Mouse (Mus musculus) heart, adult 2 months (tissue): Measurements from ENCODE around the gene Anks3. TPM values are rescaled to one million over a fixed set of nuclear protein-coding genes. Genes with fewer than 3 reads are reported as not detected.

Source experiments
- DNase-seq, 2 experiments: peaks; one replicate each; pipeline ENCODE4 v3.0.0; 2021
- H3K27ac ChIP-seq: fragments of 200-600 bp; 2 replicates; pipeline ENCODE4 v1.8.1; 2022
- H3K27me3 ChIP-seq: fragments of 200-500 bp; 2 replicates; pipeline ENCODE4 v1.6.1; 2012; ENCODE audit warnings: mild to moderate bottlenecking, low read length, inconsistent platforms, mixed read lengths; ENCODE audit not compliant: control insufficient read depth, insufficient read depth
- H3K36me3 ChIP-seq: fragments of 200-500 bp; 2 replicates; pipeline ENCODE4 v1.6.1; 2012; ENCODE audit warnings: low read length, inconsistent platforms; ENCODE audit not compliant: control insufficient read depth, insufficient read depth
- H3K4me1 ChIP-seq: fragments of 200-500 bp; 2 replicates; pipeline ENCODE4 v1.6.1; 2011; ENCODE audit warnings: low read length; ENCODE audit not compliant: control insufficient read depth, insufficient read depth
- H3K4me3 ChIP-seq: fragments of 200-600 bp; 2 replicates; pipeline ENCODE4 v1.8.1; 2022
- H3K79me2 ChIP-seq: fragments of 200-500 bp; replicated peaks from 2 replicates; pipeline ENCODE4 v1.6.1; 2012; ENCODE audit warnings: mild to moderate bottlenecking, inconsistent platforms, low read length, moderate library complexity, mixed read lengths; ENCODE audit not compliant: control insufficient read depth, insufficient read depth
- H3K9ac ChIP-seq: fragments of 200-500 bp; 2 replicates; pipeline ENCODE4 v1.6.1; 2012; ENCODE audit warnings: low read depth, mild to moderate bottlenecking, control low read depth, inconsistent platforms, low read length, mixed read lengths
- CTCF ChIP-seq: fragments of 200-600 bp; IDR thresholded peaks from 2 replicates; pipeline ENCODE4 v1.8.1; 2022; ENCODE audit warnings: antibody characterized with exemption, mild to moderate bottlenecking, moderate library complexity
- EP300 ChIP-seq: fragments of 200-500 bp; IDR thresholded peaks from 2 replicates; pipeline ENCODE4 v1.6.1; 2011; ENCODE audit warnings: low read depth, low read length, control low read depth; ENCODE audit not compliant: insufficient read depth
- POLR2A ChIP-seq: fragments of 200-500 bp; IDR thresholded peaks from 2 replicates; pipeline ENCODE4 v1.6.1; 2011; ENCODE audit warnings: mild to moderate bottlenecking, low read depth, low read length, control low read depth; ENCODE audit not compliant: insufficient read depth
- WGBS: fragments of 180-500 bp; shearing (Covaris S2); methylation state at CpG from one replicate; pipeline ENCODE4 v1.1.7; 2018; 5-methylcytosine and 5-hydroxymethylcytosine counted together
- intact Hi-C: fragments of 180-260 bp; cut with DNase I; formaldehyde crosslinking; loops from one replicate; pipeline ENCODE4 v1.15.1; 2025
- polyA plus RNA-seq: library from polyadenylated mRNA; depleted of rRNA; stranded (reverse); fragments of >200 nt; gene quantifications from 2 replicates; pipeline ENCODE4 v1.2.3, GENCODE M21; 2012
- total RNA-seq, 2 experiments: library from RNA; stranded (reverse); gene quantifications; 2 replicates each; pipeline ENCODE4 v1.2.3; 2021

Gene Anks3
- total and polyA plus RNA-seq, 3 experiments = 11.4 to 21.3 (median 12.7) TPM

GRCm38 (mm10) chr16:5010371-5010935, 46.4 kb upstream of the Anks3 start:
- H3K27ac ChIP-seq = no peak overlapping the region
- H3K79me2 ChIP-seq = no peaks in the 10 kb centered on the region
- 82% methylated on average over 10 of the region's 10 CpGs for WGBS
- peak in 1 of 2 experiments; percentile 31 for DNase-seq
- no peaks in the 10 kb centered on the region for H3K27me3 ChIP-seq
- no peak overlapping the region for H3K4me3 ChIP-seq
- intact Hi-C loops = loop anchor here (5.0 kb wide), 1 partner anchor 43 kb away; no protein-coding TSS in a partner anchor
- H3K9ac ChIP-seq = no peak overlapping the region
- no peaks in the 10 kb centered on the region for H3K36me3 ChIP-seq
- H3K4me1 ChIP-seq = no peaks in the 10 kb centered on the region; the same call in none of the 2 replicates
- TF ChIP-seq CTCF (no peak), POLR2A (no peak), EP300 (no peak)

GRCm38 (mm10) chr16:5008076-5008475, 44.1 kb upstream of the Anks3 start:
- no peaks in the 10 kb centered on the region for H3K36me3 ChIP-seq
- no peak overlapping the region for H3K4me3 ChIP-seq
- 86% methylated on average over 12 of the region's 12 CpGs for WGBS
- no peak for DNase-seq
- no peak for TF ChIP-seq EP300
- no peak for TF ChIP-seq CTCF
- TF ChIP-seq POLR2A = no peak
- intact Hi-C loops = no loop called here
- H3K4me1 ChIP-seq = no peaks in the 10 kb centered on the region; the same call in none of the 2 replicates
- no peak overlapping the region for H3K9ac ChIP-seq
- H3K79me2 ChIP-seq = no peaks in the 10 kb centered on the region
- H3K27ac ChIP-seq = no peak overlapping the region
- H3K27me3 ChIP-seq = no peaks in the 10 kb centered on the region

GRCm38 (mm10) chr16:5007492-5007891, 43.5 kb upstream of the Anks3 start:
- H3K27me3 ChIP-seq = no peaks in the 10 kb centered on the region
- no peak overlapping the region for H3K9ac ChIP-seq
- intact Hi-C loops = no loop called here
- no peak for TF ChIP-seq POLR2A
- no peak for TF ChIP-seq CTCF
- TF ChIP-seq EP300 = no peak
- H3K4me1 ChIP-seq = no peaks in the 10 kb centered on the region; the same call in none of the 2 replicates
- DNase-seq = no peak
- no peaks in the 10 kb centered on the region for H3K36me3 ChIP-seq
- 62% methylated on average over 6 of the region's 6 CpGs for WGBS
- H3K79me2 ChIP-seq = no peaks in the 10 kb centered on the region
- no peak overlapping the region for H3K4me3 ChIP-seq
- H3K27ac ChIP-seq = no peak overlapping the region

GRCm38 (mm10) chr16:5007067-5007466, 43.1 kb upstream of the Anks3 start, which contains the start of gene Smim22:
Gene Smim22 (plus strand): TSS chr16:5007288.
- Histone ChIP-seq H3K4me3 (no peak within 1 kb of the TSS), H3K27me3 (no peaks in the 10 kb centered on the region), H3K79me2 (no peaks in the 10 kb centered on the region), H3K4me1 (no peaks in the 10 kb centered on the region; the same call in 1 of the 2 replicates), H3K9ac (no peak within 1 kb of the TSS), H3K27ac (no peak within 1 kb of the TSS), H3K36me3 (no peaks in the 10 kb centered on the region)
- TF ChIP-seq EP300 = no peak
- 65% methylated on average over 5 of the region's 5 CpGs for WGBS
- intact Hi-C loops = no loop called here
- DNase-seq = no peak

- Histone ChIP-seq H3K27me3 (no peaks in the 10 kb centered on the region), H3K4me3 (no peak overlapping the region), H3K9ac (no peak overlapping the region), H3K27ac (no peak overlapping the region), H3K79me2 (no peaks in the 10 kb centered on the region), H3K36me3 (no peaks in the 10 kb centered on the region), H3K4me1 (peaks cover 2% of the 10 kb centered on the region)
- intact Hi-C loops = no loop called here
- 59% methylated on average over 3 of the region's 3 CpGs for WGBS
- no peak for TF ChIP-seq POLR2A
- no peak for TF ChIP-seq CTCF
- no peak for TF ChIP-seq EP300
- no peak for DNase-seq
These were observed 36.6 kb upstream of the Anks3 start for GRCm38 (mm10) chr16:5000611-5001010.

GRCm38 (mm10) chr16:4998984-4999383, 35.0 kb upstream of the Anks3 start:
- Histone ChIP-seq H3K36me3 (no peaks in the 10 kb centered on the region), H3K79me2 (no peaks in the 10 kb centered on the region), H3K9ac (no peak overlapping the region), H3K27me3 (no peaks in the 10 kb centered on the region), H3K27ac (no peak overlapping the region), H3K4me1 (peaks cover 2% of the 10 kb centered on the region), H3K4me3 (no peak overlapping the region)
- no peak for DNase-seq
- intact Hi-C loops = no loop called here
- TF ChIP-seq CTCF = no peak
- no peak for TF ChIP-seq EP300
- TF ChIP-seq POLR2A = no peak
- 82% methylated on average over 1 of the region's 1 CpGs for WGBS
